Mouse (Mus musculus): Measurements from ENCODE around the gene Il23a. TPM values are rescaled to one million over a fixed set of nuclear protein-coding genes. Genes with fewer than 3 reads are reported as not detected.
A peak's percentile ranks its signal among the peaks of the same experiment; 100 is the strongest.
"Not testable (repeated sequence)": the region's sequence is repeated elsewhere in the genome, so short reads cannot be mapped to it uniquely, and the experiment has no call there.

The Il23a gene
- polyA plus RNA-seq, 1 experiment: 0.42 TPM

DNA sequence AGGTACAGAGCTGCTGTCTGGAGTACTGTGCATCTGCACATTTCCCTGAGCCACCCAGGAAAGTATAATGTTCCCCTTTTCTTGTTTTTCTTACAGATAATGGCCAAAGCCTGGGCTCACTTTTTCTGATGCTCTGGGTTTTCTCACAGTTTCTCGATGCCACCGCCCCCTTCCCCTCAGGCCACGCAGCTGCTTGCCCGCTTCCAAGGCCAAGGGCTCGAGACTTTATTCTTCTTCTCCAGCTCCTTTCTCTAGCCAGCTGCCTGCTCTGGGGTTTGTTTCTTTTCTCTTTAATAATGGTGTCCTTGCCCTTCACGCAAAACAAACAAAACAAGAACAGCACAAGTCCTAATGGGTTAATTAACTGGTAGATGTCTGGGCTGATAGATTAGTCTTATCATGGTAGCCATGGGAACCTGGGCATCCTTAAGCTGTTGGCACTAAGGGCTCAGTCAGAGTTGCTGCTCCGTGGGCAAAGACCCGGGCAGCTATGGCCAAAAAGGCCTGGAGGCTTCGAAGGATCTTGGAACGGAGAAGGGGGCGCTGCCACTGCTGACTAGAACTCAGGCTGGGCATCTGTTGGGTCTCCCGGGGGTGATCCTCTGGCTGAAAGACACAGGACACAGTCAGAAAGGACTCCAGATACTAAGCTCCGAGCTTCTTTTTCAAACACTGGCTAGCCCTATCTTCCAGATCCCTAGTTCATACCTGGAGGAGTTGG is 2.0 kb downstream of the Il23a start:
- H3K27ac ChIP-seq (ENCODE audit: insufficient read depth, low read length): no peak overlapping the region
- TF ChIP-seq POLR2A (IDR thresholded peaks at IDR 0.05; ENCODE audit: low read depth, low read length): no peak
- TF ChIP-seq CTCF (IDR thresholded peaks at IDR 0.05; ENCODE audit: borderline replicate concordance, insufficient read depth, low read length): no peak
- H3K4me1 ChIP-seq (ENCODE audit: control insufficient read depth, insufficient read depth, low read length): no peaks in the 10 kb centered on the region
- no peak overlapping the region for H3K4me3 ChIP-seq (ENCODE audit: insufficient read depth, low read length)

DNA sequence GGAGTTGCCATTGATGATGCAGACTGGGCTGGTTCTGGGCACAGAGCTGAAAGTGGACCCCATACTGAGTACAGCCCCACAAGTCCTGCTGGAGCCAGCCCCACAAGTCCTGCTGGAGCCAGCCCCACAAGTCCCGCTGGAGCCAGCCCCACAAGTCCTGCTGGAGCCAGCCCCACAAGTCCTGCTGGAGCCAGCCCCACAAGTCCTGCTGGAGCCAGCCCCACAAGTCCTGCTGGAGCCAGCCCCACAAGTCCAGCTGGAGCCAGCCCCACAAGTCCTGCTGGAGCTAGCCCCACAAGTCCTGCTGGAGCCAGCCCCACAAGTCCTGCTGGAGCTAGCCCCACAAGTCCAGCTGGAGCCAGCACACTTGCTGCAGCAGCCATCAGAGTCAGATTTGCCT is 8.0 kb downstream of the Il23a start:
- H3K27ac ChIP-seq (ENCODE audit: insufficient read depth, low read length); H3K4me1 ChIP-seq (ENCODE audit: control insufficient read depth, insufficient read depth, low read length); H3K4me3 ChIP-seq (ENCODE audit: insufficient read depth, low read length): not testable (repeated sequence)

DNA sequence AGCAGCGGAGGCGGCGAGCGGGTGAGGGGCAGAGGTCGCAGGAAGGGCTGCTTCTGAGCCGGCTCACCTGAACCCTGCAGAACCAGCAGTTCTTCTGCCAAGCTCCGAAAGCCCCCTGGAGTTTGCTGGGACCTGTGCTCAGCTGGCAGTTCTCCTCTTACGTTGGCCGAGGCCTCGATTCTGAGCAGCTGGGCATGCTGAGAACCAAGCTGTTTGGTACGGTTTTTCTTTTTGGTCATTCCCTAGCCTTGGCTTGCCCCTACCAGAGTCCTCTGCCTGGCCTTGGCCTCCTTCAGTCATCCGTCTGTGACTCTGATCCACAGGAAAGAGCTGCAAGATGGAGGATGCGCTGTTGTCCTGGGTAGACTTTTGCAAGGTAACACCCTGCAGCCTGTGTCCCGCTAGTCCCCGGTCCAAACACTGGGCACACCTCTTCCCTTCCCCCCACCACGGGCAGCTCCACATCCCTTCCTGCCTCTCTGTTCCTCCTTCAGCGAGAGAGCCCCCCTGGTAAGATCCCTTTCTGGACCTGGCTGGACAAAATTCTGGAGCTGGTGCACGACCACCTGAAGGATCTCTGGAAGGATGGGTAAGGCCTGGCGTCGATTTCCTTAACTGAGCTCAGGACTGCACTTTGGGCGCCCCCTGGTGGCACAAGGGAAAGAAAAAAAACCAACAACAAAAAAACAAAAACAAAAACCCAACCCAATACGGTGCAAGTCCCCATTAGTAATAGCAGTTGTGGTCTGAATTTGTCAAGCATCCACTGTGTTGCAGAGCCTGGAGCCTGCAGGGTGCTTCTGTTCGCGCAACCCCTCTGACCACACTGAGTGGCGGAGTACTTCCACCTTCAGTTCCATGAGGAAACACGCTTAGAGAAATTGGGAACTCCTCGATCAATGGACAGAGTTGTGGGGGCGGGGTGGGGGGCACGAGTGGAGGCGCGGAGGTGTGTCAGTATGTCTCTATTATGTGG is 14.7 kb downstream of the Il23a start:
- Histone ChIP-seq H3K4me3 (ENCODE audit: insufficient read depth, low read length) (no peak overlapping the region), H3K4me1 (ENCODE audit: control insufficient read depth, insufficient read depth, low read length) (no peaks in the 10 kb centered on the region), H3K27ac (ENCODE audit: insufficient read depth, low read length) (no peak overlapping the region)
- no peak for TF ChIP-seq POLR2A (IDR thresholded peaks at IDR 0.05; ENCODE audit: low read depth, low read length)
- TF ChIP-seq CTCF (IDR thresholded peaks at IDR 0.05; ENCODE audit: borderline replicate concordance, insufficient read depth, low read length): 0 out of 2 replicates have a peak, but pooled peaks have one; percentile 26

DNA sequence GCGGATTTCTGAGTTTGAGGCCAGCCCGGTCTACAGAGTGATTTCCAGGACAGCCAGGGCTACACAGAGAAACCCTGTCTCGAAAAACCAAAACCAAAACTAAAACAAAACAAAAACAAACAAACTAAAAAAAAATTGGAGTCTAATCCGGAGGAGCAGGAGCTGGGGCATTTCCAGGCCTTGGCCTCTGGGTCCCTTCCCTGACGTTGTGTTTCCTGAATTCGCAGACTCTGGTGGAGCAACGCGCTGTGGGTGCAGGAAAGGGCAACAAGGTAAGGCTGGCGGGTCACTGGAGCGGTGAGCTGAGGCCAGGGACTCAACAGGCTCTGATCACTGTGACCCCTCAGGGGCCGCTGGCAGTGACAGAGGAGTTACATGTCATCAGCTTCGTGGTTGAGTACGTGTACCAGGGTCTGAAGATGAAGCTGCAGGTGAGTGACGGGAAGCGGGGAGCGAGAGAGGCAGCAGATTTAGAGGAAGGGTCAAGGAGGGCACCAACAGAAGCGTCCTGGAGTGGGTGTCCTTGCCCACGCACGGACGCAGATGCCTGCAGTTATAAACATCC is 15.6 kb downstream of the Il23a start:
- TF ChIP-seq CTCF (IDR thresholded peaks at IDR 0.05; ENCODE audit: borderline replicate concordance, insufficient read depth, low read length) (no peak), POLR2A (IDR thresholded peaks at IDR 0.05; ENCODE audit: low read depth, low read length) (no peak)
- H3K4me1 ChIP-seq (ENCODE audit: control insufficient read depth, insufficient read depth, low read length): no peaks in the 10 kb centered on the region
- H3K27ac ChIP-seq (ENCODE audit: insufficient read depth, low read length): no peak overlapping the region
- H3K4me3 ChIP-seq (ENCODE audit: insufficient read depth, low read length): no peak overlapping the region

DNA sequence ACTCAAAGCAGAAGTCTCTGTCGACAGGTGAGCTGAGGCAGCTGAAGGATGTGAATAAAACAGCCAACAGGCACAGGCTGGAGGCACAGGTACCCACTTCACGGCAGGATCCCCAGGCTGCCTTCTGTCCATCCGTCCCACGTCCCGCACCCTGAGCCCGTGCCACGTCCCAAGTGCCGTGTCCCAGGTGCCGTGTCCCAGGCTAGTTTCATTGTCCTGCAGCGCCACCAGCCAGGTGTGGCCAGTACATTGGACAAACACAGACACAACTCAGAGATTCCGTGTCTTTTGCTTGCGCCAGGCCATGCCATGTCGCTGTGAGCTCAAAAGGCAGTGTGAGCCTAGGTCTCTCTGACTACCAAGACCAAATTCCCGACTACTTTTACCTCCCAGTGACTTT is 16.9 kb downstream of the Il23a start:
- TF ChIP-seq CTCF (IDR thresholded peaks at IDR 0.05; ENCODE audit: borderline replicate concordance, insufficient read depth, low read length) (no peak), POLR2A (IDR thresholded peaks at IDR 0.05; ENCODE audit: low read depth, low read length) (no peak)
- no peak overlapping the region for H3K27ac ChIP-seq (ENCODE audit: insufficient read depth, low read length)
- H3K4me1 ChIP-seq (ENCODE audit: control insufficient read depth, insufficient read depth, low read length): no peaks in the 10 kb centered on the region
- H3K4me3 ChIP-seq (ENCODE audit: insufficient read depth, low read length): no peak overlapping the region

DNA sequence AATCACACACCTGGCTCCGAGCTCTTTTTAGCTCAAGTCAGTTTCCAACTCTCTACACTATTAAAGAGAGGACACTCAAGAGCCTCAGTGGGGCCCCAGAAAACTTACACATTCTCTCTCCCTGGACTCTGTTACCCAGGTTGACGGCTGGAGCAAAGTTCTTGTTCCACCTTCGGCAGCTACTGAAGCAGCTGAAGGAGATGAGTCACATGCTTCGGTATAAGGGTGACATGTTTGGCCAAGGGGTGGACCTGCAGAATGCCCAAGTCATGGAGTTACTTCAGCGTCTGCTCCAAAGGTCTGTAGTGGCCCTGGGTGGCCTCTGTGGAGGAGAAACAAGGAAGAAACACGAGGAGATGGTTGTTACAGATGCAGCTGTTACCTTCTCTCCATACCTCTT is 17.6 kb downstream of the Il23a start:
- Histone ChIP-seq H3K4me3 (ENCODE audit: insufficient read depth, low read length) (no peak overlapping the region), H3K27ac (ENCODE audit: insufficient read depth, low read length) (no peak overlapping the region), H3K4me1 (ENCODE audit: control insufficient read depth, insufficient read depth, low read length) (no peaks in the 10 kb centered on the region)
- TF ChIP-seq CTCF (IDR thresholded peaks at IDR 0.05; ENCODE audit: borderline replicate concordance, insufficient read depth, low read length) (no peak), POLR2A (IDR thresholded peaks at IDR 0.05; ENCODE audit: low read depth, low read length) (no peak)

DNA sequence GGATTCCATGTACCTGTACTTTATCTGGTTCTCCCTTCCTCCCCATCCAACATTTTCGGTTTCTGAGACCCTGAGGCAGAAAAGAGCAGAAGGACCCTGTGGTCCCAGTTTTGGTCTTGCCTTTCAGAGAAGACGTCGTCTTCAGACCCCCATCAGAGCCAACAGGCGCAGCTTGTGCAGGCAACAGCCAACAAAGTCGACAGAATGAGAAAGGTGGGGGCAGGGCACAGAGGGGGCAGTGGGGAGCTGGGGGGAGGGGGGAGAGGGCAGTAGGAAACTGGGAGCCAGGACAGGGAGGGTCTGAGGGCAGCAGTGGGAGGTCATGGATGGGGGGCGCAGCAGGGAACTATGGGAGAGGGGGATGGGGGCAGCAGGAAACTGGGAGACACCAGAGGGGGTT is 20.4 kb downstream of the Il23a start:
- Histone ChIP-seq H3K4me1 (ENCODE audit: control insufficient read depth, insufficient read depth, low read length) (no peaks in the 10 kb centered on the region), H3K4me3 (ENCODE audit: insufficient read depth, low read length) (no peak overlapping the region), H3K27ac (ENCODE audit: insufficient read depth, low read length) (no peak overlapping the region)
- TF ChIP-seq CTCF (IDR thresholded peaks at IDR 0.05; ENCODE audit: borderline replicate concordance, insufficient read depth, low read length): no peak
- no peak for TF ChIP-seq POLR2A (IDR thresholded peaks at IDR 0.05; ENCODE audit: low read depth, low read length)

DNA sequence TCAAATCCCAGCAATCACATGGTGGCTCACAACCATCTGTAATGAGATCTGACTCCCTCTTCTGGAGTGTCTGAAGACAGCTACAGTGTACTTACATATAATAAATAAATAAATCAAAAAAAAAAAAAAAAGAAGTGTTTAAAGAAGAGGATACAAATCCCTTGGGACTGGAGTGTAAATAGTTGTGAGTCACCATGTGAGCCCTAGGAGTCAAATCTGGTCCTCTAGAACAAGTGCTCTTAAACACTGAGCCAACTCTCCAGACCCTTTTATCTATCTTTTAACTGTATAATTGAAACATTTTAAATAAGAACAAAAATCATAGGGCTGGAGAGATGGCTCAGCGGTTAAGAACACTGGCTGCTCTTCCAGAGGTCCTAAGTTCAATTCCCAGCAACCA is 23.2 kb downstream of the Il23a start:
- not testable (repeated sequence) for H3K27ac ChIP-seq (ENCODE audit: insufficient read depth, low read length); H3K4me1 ChIP-seq (ENCODE audit: control insufficient read depth, insufficient read depth, low read length); H3K4me3 ChIP-seq (ENCODE audit: insufficient read depth, low read length)

DNA sequence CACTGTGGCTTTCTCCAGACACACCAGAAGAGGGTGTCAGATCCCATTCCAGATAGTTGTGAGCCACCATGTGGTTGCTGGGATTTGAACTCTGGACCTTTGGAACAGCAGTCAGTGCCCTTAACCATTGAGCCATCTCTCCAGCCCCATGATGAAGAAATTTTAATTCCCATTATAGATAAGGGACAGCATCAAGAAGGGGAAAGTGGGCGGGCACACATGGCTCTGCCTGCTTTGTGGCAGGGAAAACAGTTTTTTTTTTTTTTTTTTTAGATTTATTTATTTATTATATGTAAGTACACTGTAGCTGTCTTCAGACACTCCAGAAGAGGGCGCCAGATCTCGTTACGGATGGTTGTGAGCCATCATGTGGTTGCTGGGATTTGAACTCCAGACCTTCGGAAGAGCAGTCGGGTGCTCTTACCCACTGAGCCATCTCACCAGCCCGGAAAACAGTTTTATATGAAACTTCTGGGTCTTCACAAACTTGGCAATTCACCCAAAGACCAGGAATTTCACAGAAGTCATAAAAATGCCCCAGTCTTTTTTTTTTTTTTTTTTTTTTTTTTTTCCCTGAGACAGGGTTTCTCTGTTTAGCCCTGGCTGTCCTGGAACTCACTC is 25.6 kb downstream of the Il23a start:
- H3K4me3 ChIP-seq (ENCODE audit: insufficient read depth, low read length); H3K27ac ChIP-seq (ENCODE audit: insufficient read depth, low read length); H3K4me1 ChIP-seq (ENCODE audit: control insufficient read depth, insufficient read depth, low read length): not testable (repeated sequence)

DNA sequence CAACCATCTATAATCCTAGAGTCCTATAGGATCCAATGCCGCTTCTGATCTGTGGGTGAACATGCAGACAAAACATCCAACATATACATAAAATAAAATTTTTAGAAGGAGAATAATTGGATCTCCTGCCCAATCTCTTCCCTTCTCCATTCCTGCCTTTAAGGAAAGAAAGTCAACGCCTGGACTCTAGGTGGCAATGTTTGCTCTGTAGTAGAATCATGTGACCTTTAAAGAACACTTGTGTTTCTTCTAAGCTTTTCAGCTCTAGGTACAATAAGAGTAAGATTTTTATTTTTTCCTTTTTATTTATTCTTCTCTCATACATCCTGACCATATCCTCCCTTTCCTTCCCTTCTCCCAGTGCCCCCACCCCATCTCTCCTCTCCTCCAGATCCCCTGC is 26.7 kb downstream of the Il23a start:
- Histone ChIP-seq H3K4me1 (ENCODE audit: control insufficient read depth, insufficient read depth, low read length) (no peaks in the 10 kb centered on the region), H3K27ac (ENCODE audit: insufficient read depth, low read length) (no peak overlapping the region), H3K4me3 (ENCODE audit: insufficient read depth, low read length) (no peak overlapping the region)
- TF ChIP-seq CTCF (IDR thresholded peaks at IDR 0.05; ENCODE audit: borderline replicate concordance, insufficient read depth, low read length): no peak
- no peak for TF ChIP-seq POLR2A (IDR thresholded peaks at IDR 0.05; ENCODE audit: low read depth, low read length)
